Mouse (Mus musculus): ENCODE results near the gene Arhgef39.

The Arhgef39 gene

GRCm38 (mm10) chr4:43478906-43479832 lies 20.3 kb downstream of the Arhgef39 start:
- no peak for DNase-seq (ENCODE audit: low read depth, low spot score)

- DNase-seq (ENCODE audit: low read depth, low spot score): no peak
Measured at GRCm38 (mm10) chr4:43478534-43478858, 21.0 kb downstream of the Arhgef39 start.

GRCm38 (mm10) chr4:43477857-43478533 lies 21.5 kb downstream of the Arhgef39 start:
- peak; percentile 76 for DNase-seq (ENCODE audit: low read depth, low spot score)

GRCm38 (mm10) chr4:43476604-43477003 lies 22.9 kb downstream of the Arhgef39 start:
- no peak for DNase-seq (ENCODE audit: low read depth, low spot score)

- no peak for DNase-seq (ENCODE audit: low read depth, low spot score)
Measured at GRCm38 (mm10) chr4:43473636-43474035, 25.9 kb downstream of the Arhgef39 start.

- no peak for DNase-seq (ENCODE audit: low read depth, low spot score)
Measured at GRCm38 (mm10) chr4:43470301-43470700, 29.2 kb downstream of the Arhgef39 start.

- no peak for DNase-seq (ENCODE audit: low read depth, low spot score)
Measured at GRCm38 (mm10) chr4:43466872-43467271, 32.6 kb downstream of the Arhgef39 start.

GRCm38 (mm10) chr4:43465935-43466334 lies 33.6 kb downstream of the Arhgef39 start:
- no peak for DNase-seq (ENCODE audit: low read depth, low spot score)

- no peak for DNase-seq (ENCODE audit: low read depth, low spot score)
Measured at GRCm38 (mm10) chr4:43463102-43463501, 36.4 kb downstream of the Arhgef39 start.

- no peak for DNase-seq (ENCODE audit: low read depth, low spot score)
Measured at GRCm38 (mm10) chr4:43457124-43457523, 42.4 kb downstream of the Arhgef39 start.

GRCm38 (mm10) chr4:43456470-43456869 lies 43.0 kb downstream of the Arhgef39 start:
- DNase-seq (ENCODE audit: low read depth, low spot score): no peak

- no peak for DNase-seq (ENCODE audit: low read depth, low spot score)
Measured at GRCm38 (mm10) chr4:43454041-43454836, 45.3 kb downstream of the Arhgef39 start, which contains the start of gene Cd72. Cd72 (minus strand) TSS chr4:43454628.

GRCm38 (mm10) chr4:43453413-43453812 lies 46.1 kb downstream of the Arhgef39 start:
- DNase-seq (ENCODE audit: low read depth, low spot score): no peak

GRCm38 (mm10) chr4:43452315-43452714 lies 47.2 kb downstream of the Arhgef39 start:
- no peak for DNase-seq (ENCODE audit: low read depth, low spot score)

- no peak for DNase-seq (ENCODE audit: low read depth, low spot score)
Measured at GRCm38 (mm10) chr4:43448554-43448953, 50.9 kb downstream of the Arhgef39 start.

- no peak for DNase-seq (ENCODE audit: low read depth, low spot score)
Measured at GRCm38 (mm10) chr4:43447251-43447650, 52.2 kb downstream of the Arhgef39 start.

Measured in c-Kit-negative CD71-positive TER-119-positive erythroid progenitor cells, embryonic 14.5 days (primary cell).